Mouse (Mus musculus) left cerebral cortex, adult 9 months (tissue): ENCODE measurements around the gene Ralb.

ENCODE experiments used
- DNase-seq, 2 experiments: peaks; one replicate each; pipeline ENCODE4 v3.0.0; 2022; ENCODE audit warnings: low spot score in 2 of 2

The Ralb gene

GRCm38 (mm10) chr1:119494024-119494711 lies 10.4 kb downstream of the Ralb start:
- DNase-seq, result no peak

DNA sequence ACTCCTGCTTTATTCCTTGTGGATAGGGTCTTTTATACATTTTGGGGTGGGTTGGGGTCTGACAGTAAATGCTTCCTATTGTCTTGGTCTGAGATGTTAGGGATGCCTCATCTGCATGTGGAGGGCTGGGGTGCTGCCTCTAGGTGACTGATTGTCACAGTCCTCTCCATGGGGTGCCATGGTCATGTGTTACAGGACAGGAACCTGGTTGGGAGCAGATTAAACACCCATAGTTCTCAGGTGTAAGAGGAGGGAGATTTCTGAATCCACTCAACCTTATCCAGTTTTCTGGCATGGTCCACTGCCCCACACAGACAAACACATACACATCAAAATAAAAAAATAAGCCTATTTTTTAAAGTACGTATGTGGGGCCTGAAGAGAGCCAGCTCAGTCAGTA lies 12.1 kb downstream of the Ralb start:
- DNase-seq, result no peak

DNA sequence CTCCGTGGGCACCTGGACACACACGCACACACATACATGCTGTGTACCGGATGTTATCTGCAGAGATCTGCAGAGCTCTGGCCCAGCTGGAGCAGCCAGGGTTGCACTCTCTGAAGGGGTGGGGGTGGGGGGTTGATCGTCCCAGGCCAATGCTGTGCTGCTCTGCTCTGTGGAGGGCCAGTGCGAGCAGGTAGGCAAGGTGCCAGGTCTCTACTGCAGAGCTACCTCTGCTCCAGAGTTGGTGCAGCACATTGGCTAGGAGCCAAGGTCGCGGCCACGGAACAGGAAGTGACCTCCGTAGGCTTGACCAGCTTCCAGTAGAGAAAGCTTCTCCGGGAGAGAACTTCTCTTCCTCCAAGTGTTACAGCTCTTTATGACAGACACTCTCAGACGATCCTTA lies 12.5 kb downstream of the Ralb start:
- no peak for DNase-seq

DNA sequence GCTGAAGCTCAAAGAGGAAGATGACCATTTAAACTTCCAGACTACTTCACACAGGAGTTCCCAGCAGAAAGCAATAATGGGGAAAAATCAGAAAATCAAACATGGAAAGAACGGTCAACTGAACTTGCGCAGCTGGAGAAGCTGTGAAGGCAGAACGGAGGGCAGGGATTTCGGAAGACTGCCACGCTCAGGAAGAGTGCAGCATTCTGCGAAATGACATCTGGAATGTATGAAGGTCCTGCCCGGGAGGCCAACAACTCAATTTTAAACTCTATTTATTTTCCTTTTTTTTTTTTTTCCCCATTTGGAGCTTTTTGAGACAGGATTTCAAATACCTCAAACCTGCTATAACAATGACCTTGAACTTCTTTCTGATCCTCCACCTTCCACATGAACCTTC lies 13.8 kb downstream of the Ralb start:
- DNase-seq, result no peak

- no peak for DNase-seq
These were observed 16.5 kb downstream of the Ralb start for GRCm38 (mm10) chr1:119487917-119488590.

DNA sequence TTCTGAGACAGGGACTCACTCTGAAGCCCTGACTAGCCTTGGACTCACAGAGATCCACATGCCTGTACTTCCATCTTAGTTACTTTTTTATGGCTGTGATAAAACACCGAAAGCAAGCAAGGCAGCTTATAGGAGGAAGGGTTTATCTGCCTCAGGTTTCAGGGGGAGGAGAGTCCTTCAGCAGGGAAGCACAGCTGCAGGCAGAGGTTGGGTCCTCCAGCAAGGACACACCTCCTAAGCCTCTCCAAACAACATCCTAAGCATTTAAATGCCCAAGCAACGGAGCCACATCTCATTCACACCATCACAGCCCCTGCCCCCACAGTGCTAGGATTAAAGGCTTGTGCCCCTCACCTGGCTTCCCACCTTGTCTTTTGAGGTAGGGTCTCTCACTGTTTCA lies 18.8 kb downstream of the Ralb start:
- no peak for DNase-seq

- no peak for DNase-seq
These were observed 20.1 kb downstream of the Ralb start for GRCm38 (mm10) chr1:119484457-119484856.

- no peak for DNase-seq
These were observed 21.7 kb downstream of the Ralb start for GRCm38 (mm10) chr1:119482891-119483290.

DNA sequence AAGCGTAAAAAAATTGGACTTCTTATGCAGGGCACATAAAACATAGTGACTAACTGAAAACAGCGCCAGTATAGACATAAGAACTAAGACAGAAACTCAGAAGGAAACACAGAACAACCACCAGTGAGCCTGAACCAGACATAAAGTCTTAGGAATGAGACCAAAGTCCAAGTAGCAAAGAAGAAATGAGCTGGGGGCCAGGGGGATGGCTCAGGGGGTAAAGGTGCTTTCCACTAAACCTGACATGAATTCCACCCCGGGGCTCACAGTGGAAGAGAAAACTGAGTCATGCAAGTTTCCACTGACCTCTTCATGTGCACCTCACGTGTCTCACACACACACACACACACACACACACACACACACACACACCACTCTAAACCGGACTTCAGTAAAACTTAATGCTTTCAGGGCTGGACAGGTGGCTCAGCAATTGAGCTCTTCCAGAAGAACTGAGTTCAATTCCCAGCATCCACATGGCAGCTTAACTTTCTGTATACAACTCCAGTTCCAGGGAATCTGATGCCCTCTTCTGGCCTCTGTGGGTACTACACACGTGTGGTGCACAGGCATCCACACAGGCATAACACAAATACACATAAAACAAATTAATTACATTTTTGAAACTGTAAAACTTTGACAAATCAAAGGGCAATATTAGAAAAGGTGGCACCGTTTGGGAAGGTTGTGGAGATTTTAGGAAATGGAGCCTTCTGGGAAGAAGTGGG lies 23.2 kb downstream of the Ralb start:
- DNase-seq, result no peak

DNA sequence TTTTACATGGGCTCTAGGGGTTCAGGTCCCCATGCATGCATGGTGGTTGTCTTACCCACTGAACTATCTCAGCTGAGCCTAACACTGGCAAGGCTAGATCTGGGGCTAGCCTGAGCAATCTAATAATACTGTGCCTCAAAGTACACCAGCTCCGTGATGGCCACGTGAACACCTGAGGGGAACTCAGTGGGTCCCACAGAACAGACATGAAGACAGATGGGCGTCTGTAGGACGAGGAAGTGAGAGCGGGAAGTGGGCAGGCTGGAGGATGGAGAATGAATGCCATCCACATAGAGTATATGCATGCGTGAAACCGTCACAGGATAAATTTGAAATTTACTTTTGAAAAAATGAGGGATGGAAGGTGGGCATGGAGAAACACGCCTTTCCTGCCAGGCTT lies 23.9 kb downstream of the Ralb start:
- no peak for DNase-seq

GRCm38 (mm10) chr1:119479641-119480040 lies 25.0 kb downstream of the Ralb start:
- DNase-seq, result no peak

DNA sequence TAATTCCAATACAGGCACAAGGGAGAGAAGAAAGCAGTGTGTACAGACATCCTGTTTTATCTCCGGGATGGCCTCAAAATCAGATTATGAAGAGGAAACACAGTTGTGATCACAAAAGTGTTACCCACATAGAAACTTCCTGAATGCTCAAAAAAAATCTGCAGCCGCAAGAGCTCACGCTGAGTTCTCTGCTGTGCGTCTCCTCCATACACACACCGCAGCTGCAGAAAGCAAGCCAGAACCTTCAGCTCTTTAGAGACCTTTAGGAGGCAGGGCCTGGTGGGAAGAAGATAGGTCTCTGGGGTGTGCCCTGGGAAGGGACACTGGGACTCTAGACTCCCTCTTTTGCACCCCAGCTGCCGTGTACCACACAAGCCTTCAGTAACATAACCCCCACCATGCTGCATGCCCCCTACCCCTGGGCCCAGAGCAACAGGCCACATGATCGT lies 27.7 kb downstream of the Ralb start:
- no peak for DNase-seq

DNA sequence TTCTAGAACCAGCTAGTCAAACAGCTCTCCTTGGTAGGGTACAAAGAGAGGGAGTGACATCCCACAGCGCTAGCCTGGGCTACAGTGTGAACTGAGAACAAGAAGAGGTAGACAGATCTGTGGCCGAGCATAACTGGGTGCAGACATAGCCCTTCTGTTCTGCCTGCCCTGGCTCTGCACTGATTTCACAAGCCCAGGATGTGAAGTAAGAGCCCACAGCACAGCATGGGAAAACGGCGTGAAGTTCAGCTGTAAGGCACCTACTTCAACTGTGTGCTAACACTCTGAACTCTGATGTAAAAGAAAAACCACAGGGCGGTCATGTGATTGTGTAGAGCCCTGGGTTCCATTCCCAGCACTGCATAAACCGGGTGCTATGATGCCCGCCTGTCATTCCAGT lies 29.9 kb downstream of the Ralb start:
- DNase-seq, result no peak

- no peak for DNase-seq
These were observed 31.9 kb downstream of the Ralb start for GRCm38 (mm10) chr1:119472648-119473047.

GRCm38 (mm10) chr1:119471793-119472396 lies 32.7 kb downstream of the Ralb start:
- DNase-seq, result no peak

DNA sequence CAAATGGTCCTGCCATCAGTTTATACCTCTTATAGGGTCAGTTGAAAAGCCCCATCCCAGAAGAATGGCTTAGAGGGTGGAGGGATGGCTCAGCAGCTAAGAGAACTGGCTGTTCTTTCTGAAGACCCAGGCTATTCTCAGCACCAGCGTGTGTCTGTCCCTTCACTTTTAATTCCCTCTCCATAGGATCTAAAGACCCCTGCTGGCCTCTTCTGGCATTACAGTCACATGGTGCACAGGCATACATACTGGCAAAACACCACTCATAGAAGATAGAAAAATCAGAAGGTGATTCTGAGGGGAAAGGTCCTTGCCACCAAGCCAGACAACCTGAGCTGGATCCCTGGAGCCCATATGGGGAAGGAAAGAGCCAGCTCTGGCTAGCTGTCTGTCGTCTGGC lies 41.2 kb downstream of the Ralb start:
- no peak for DNase-seq

GRCm38 (mm10) chr1:119460062-119460461 lies 44.5 kb downstream of the Ralb start:
- no peak for DNase-seq

- DNase-seq, result peak in 1 of 2 experiments; percentile 74
These were observed 46.5 kb downstream of the Ralb start for GRCm38 (mm10) chr1:119457993-119458605.

DNA sequence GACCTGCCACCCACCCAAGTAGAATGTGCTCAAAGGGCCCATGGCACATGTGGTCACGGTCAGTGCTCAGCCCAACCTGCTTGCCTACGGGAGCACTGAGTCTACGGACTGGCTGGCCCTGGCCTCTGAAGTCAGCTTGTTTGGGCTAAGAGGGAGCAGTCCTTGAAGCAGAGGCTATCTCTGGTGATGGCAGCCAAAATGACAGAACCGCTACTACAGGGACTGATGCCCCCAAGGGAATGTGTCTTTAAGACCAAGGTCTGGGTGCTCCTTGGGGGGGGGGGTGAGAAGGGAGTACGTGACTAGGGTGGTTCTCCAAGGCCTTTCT lies 47.1 kb downstream of the Ralb start:
- no peak for DNase-seq

GRCm38 (mm10) chr1:119456671-119457527 lies 47.7 kb downstream of the Ralb start:
- no peak for DNase-seq

DNA sequence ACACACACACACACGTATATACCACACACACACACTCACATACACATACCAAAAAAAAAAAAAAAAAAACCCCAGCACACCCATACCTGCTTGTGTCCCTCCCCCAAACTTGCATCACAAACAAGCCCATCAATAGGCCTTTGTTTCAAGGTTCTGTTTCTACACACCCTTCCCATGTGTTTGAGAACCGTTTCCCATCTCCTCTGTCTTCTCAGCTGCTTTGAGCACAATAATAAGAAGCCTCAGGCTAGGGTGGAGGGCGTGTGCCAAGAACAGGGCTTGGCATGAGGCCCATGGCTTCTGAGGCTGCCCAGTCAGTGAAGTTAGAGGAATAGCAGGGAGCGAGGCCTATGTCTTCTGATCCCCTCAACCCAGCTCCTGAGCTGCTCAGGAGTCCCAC lies 50.9 kb downstream of the Ralb start:
- DNase-seq, result no peak
